Mouse (Mus musculus): ENCODE measurements at regions not wholly inside any gene's neighbourhood (a gene's known extent, or its start where the extent isn't known, plus 50 kb on each side); places are given as distances from the start of the nearest gene placed in this dataset.
"Not testable (repeated sequence)": the region's sequence is repeated elsewhere in the genome, so short reads cannot be mapped to it uniquely, and the experiment has no call there.

DNA sequence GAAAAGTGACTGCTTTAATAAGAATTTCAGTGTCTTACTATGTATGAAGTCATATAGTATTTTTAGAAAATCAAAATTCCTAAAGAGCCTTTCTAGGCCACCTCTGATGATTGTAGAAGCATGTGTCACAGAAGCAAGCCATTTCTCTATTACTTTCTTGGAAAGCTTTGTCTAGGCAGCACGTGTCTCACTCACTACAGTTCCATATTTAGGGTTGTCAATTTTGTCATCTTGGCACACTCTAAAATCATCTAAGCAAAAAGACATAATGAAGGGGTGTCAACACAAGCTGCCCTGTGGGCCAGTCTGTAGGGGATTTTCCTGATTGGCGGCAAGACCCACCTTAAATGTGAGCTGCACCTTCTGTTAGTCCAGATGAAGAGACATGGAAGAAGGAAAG, 723.1 kb upstream of the Brinp1 start:
- WGBS, result 80% methylated on average over 2 of the region's 2 CpGs
- H3K27me3 ChIP-seq, result no peaks in the 10 kb centered on the region
- no peak overlapping the region for H3K27ac ChIP-seq
- no peak for ATAC-seq (replicated peaks; ENCODE audit: low FRiP score)
- H3K4me3 ChIP-seq (replicated peaks), result no peak overlapping the region
- H3K9ac ChIP-seq, result no peak overlapping the region
- H3K4me2 ChIP-seq, result no peak overlapping the region
- no peaks in the 10 kb centered on the region for H3K9me3 ChIP-seq (replicated peaks)
- H3K36me3 ChIP-seq, result no peaks in the 10 kb centered on the region
- H3K4me1 ChIP-seq, result no peaks in the 10 kb centered on the region

DNA sequence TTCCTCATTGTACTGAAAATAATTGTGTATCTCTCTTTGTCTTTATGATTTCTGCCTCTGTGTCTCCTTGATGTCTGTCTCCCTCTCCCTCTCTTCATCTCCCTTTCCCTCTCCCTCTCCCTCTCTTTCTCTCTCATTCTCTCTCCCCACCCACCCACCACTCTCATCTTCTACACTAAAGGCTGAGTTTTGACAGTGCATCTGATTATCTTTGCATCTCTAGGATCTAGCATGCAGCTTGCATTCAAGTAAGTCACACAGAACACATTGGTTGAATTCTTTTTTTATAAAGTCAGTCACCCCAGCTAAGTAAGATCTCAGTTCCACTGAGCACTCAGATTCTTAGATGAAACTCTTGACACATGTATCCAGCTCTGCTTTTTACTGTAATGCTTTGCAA, 719.3 kb upstream of the Brinp1 start:
- Histone ChIP-seq H3K4me2 (no peak overlapping the region), H3K4me3 (replicated peaks) (no peak overlapping the region), H3K27me3 (no peaks in the 10 kb centered on the region), H3K9ac (no peak overlapping the region), H3K36me3 (no peaks in the 10 kb centered on the region), H3K4me1 (no peaks in the 10 kb centered on the region), H3K9me3 (replicated peaks) (no peaks in the 10 kb centered on the region), H3K27ac (no peak overlapping the region)
- no peak for ATAC-seq (replicated peaks; ENCODE audit: low FRiP score)

DNA sequence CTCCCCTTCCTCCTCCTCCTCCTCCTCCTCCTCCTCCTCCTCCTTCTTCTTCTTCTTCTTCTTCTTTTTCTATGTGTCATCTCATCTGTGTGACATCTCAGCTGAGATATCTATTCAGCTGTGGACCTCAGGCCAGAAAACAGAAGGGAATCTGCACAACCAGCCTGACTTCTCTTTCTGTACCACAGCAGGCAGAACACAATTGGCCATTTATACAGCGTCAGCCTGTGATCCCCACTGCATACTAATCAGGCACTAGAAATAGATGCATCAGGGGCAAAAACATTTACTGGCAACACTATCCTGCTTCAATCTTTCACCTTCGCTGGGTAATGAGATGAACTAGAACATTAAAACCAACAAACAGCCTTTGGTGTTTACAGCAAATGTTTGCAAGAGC, 674.7 kb upstream of the Brinp1 start:
- H3K27ac ChIP-seq, result no peak overlapping the region
- H3K36me3 ChIP-seq, result no peaks in the 10 kb centered on the region
- H3K27me3 ChIP-seq, result no peaks in the 10 kb centered on the region
- H3K4me3 ChIP-seq (replicated peaks), result no peak overlapping the region
- WGBS, result 74% methylated on average over 2 of the region's 2 CpGs
- no peak overlapping the region for H3K4me2 ChIP-seq
- no peak overlapping the region for H3K9ac ChIP-seq
- ATAC-seq (replicated peaks; ENCODE audit: low FRiP score), result no peak
- no peaks in the 10 kb centered on the region for H3K9me3 ChIP-seq (replicated peaks)
- no peaks in the 10 kb centered on the region for H3K4me1 ChIP-seq

DNA sequence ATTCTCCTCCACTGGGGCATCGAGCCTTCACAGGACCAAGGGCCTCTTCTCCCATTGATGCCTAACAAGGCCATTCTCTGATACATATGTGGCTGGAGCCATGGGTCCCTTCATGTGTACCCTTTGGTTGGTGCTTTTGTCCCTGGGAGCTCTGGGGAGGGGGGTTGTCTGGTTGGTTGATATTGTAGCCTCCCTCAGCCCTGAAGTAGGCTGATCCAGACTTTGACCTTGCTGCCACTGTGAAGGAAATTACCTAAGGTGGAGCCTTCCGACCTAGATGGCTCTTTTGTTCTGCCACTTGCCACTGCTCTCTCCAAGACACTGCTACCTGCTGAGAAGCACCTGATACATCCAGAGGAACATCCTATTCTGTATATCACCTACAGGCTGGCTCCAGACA, 672.2 kb upstream of the Brinp1 start:
- H3K36me3 ChIP-seq; H3K27ac ChIP-seq; H3K4me1 ChIP-seq; H3K4me2 ChIP-seq; H3K9me3 ChIP-seq (replicated peaks); ATAC-seq (replicated peaks; ENCODE audit: low FRiP score); H3K4me3 ChIP-seq (replicated peaks); H3K9ac ChIP-seq; H3K27me3 ChIP-seq: not testable (repeated sequence)
- 81% methylated on average over 2 of the region's 2 CpGs for WGBS

DNA sequence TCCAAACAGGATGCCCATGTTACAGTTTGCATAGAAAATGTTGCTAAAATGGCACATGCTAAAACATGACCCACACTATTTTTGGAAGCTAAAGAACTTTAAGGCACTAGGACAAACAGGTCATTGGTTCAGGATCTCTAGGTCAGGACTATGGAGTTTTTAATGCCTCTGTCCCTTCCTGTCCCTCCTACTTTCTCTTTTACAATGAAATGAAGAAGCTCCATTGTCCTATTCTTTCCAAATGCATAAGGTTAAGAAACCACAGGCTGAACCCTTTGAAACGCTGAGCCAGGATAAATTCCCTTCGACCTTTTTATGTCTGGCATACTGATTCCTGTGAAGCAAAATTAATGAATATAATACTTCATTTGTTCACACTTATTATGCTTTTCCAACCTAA, 671.6 kb upstream of the Brinp1 start:
- H3K4me1 ChIP-seq, result no peaks in the 10 kb centered on the region
- H3K27ac ChIP-seq, result no peak overlapping the region
- 79% methylated on average over 2 of the region's 2 CpGs for WGBS
- H3K27me3 ChIP-seq, result no peaks in the 10 kb centered on the region
- no peak for ATAC-seq (replicated peaks; ENCODE audit: low FRiP score)
- no peak overlapping the region for H3K4me2 ChIP-seq
- no peaks in the 10 kb centered on the region for H3K9me3 ChIP-seq (replicated peaks)
- no peak overlapping the region for H3K9ac ChIP-seq
- no peak overlapping the region for H3K4me3 ChIP-seq (replicated peaks)
- no peaks in the 10 kb centered on the region for H3K36me3 ChIP-seq

DNA sequence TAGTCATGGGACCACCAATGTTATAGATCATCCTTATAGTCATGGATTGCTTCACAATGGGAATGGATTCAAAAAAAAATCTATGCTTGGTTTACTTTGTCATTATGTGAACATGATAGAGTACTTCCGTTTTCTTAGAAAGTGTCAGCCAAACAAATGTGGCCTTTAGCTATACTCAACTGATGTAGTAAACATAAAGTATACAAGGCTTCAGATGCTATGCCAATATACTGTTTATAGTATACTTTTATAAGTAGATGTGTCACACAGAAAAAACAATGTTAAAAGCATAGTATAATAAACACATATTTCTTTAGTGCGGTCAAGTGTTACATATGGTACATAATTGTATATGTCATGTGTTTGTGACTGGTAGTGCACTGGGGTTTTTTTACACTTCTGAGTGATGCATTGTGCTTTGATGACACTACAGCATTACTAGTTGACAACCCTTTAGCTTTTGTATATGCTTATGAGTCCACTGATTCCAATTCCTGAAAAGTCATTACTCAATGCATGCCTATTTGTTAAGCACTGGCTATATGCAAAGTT, 666.9 kb upstream of the Brinp1 start:
- Histone ChIP-seq H3K36me3 (no peaks in the 10 kb centered on the region), H3K4me2 (no peak overlapping the region), H3K9ac (no peak overlapping the region), H3K27me3 (no peaks in the 10 kb centered on the region), H3K9me3 (replicated peaks) (no peaks in the 10 kb centered on the region), H3K27ac (no peak overlapping the region), H3K4me3 (replicated peaks) (no peak overlapping the region), H3K4me1 (no peaks in the 10 kb centered on the region)
- no peak for ATAC-seq (replicated peaks; ENCODE audit: low FRiP score)
- WGBS, result 91% methylated on average over 2 of the region's 2 CpGs

DNA sequence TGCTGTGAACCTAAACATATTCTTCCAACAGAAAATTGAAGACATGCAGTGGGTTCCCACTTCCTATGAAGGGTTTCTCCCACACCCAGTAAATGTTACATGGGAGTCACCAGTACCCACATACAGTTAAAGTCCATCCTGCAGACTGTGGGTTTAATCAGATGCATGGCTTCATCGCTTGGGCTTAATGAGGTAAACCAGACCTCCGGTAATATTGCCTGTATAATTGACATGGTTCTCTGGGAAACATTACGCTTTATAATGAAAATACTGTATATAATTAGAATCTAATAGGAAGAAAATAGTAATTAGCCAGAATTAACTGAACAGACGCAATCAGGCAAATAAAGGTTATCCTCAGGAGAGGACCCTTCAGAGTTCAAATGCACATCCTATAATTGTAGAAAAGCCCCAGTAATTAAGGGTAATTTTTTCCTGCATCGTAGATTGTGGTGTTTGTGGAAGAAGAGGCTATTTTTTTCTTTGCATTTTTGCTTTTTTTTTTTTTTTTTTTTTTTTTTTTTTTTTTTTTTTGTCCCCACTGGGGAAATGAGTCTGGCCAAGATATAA, 664.0 kb upstream of the Brinp1 start:
- no peak for ATAC-seq (replicated peaks; ENCODE audit: low FRiP score)
- H3K4me1 ChIP-seq, result no peaks in the 10 kb centered on the region
- WGBS, result 86% methylated on average over 5 of the region's 5 CpGs

DNA sequence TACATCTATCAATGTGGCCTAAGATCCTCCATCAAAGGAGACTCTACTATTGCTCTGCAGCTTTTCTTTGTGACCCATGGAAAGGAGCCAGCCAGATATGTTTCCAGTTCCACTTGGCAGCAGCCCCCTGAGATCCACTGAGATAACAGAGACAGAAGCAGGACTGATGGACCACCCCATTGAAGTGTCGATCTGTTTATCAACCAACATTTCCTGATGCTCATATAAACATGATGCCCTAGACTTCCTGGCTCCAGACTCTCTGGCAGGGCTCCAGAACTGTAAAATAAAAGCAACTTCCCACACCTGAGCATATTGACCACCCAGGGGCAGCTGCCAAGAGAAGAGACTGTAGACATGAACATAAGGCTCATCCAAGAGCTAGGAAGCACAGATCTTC, 660.7 kb upstream of the Brinp1 start:
- Histone ChIP-seq H3K4me2 (no peak overlapping the region), H3K9ac (no peak overlapping the region), H3K4me3 (replicated peaks) (no peak overlapping the region), H3K4me1 (no peaks in the 10 kb centered on the region), H3K27me3 (no peaks in the 10 kb centered on the region), H3K27ac (no peak overlapping the region), H3K9me3 (replicated peaks) (no peaks in the 10 kb centered on the region), H3K36me3 (no peaks in the 10 kb centered on the region)
- WGBS, result 86% methylated on average over 1 of the region's 1 CpGs
- no peak for ATAC-seq (replicated peaks; ENCODE audit: low FRiP score)

More for the DNA sequence above, 664.0 kb upstream of the Brinp1 start:
- no peak overlapping the region for H3K4me3 ChIP-seq (replicated peaks)
- H3K36me3 ChIP-seq, result no peaks in the 10 kb centered on the region
- no peaks in the 10 kb centered on the region for H3K9me3 ChIP-seq (replicated peaks)
- H3K9ac ChIP-seq, result no peak overlapping the region
- H3K4me2 ChIP-seq, result no peak overlapping the region
- no peaks in the 10 kb centered on the region for H3K27me3 ChIP-seq
- no peak overlapping the region for H3K27ac ChIP-seq

DNA sequence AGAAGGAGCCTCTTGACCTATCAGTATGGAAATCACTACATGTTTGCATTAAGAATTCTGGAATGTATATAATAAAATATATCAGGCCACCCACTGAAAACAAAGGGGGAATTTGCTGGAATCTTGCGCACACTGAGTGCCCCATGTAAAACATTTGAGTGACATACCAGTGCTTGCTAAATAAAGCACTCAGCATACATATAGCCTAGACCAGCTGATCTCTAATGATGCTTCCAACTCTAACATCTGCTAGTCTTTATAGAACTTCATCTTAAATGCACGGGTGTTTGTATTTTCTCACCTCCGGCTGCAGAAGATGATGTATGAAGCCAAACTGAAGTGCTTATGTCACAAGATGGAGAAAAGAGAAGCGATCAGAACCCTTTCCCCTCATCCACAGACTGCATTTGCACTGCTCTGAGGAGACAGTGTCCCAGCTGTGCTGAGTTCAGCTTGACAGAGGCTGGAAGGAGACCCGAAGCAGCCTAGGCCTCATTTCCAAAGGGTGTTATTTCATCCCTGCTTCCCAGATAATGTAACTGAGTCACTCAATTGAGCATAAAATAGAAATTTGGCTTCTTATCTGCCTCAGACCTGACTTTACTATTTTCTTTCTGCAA, 657.6 kb upstream of the Brinp1 start:
- no peak; the same call in 1 of the 2 replicates for ATAC-seq (replicated peaks; ENCODE audit: low FRiP score)
- no peaks in the 10 kb centered on the region for H3K4me1 ChIP-seq
- no peaks in the 10 kb centered on the region for H3K36me3 ChIP-seq
- H3K9me3 ChIP-seq (replicated peaks), result no peaks in the 10 kb centered on the region
- WGBS, result 57% methylated on average over 5 of the region's 5 CpGs
- H3K9ac ChIP-seq, result no peak overlapping the region
- H3K4me3 ChIP-seq (replicated peaks), result no peak overlapping the region
- no peak overlapping the region for H3K4me2 ChIP-seq
- H3K27me3 ChIP-seq, result no peaks in the 10 kb centered on the region
- no peak overlapping the region for H3K27ac ChIP-seq

DNA sequence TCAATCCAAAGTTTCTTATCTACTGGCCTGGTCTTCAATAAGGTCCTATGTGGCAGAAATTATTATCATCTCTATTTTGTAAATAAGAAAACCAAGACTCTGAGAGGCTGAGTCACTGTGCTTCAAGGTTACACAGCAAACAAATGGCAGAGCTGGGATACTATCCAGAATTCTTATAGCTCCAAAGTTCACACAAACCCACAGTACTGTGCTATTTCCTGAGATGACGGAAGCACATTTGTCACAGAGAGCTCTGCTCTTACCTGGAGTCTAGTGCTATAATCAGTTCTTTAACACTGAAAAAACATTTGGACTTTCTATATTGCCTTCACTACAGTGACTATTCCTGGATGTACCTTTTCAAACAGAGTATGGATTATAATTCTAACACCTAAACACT, 654.7 kb upstream of the Brinp1 start:
- no peaks in the 10 kb centered on the region for H3K27me3 ChIP-seq
- H3K36me3 ChIP-seq, result no peaks in the 10 kb centered on the region
- H3K27ac ChIP-seq, result no peak overlapping the region
- no peak overlapping the region for H3K4me3 ChIP-seq (replicated peaks)
- ATAC-seq (replicated peaks; ENCODE audit: low FRiP score), result no peak
- H3K9me3 ChIP-seq (replicated peaks), result no peaks in the 10 kb centered on the region
- 94% methylated on average over 1 of the region's 1 CpGs for WGBS
- H3K4me1 ChIP-seq, result no peaks in the 10 kb centered on the region
- H3K9ac ChIP-seq, result no peak overlapping the region
- no peak overlapping the region for H3K4me2 ChIP-seq

DNA sequence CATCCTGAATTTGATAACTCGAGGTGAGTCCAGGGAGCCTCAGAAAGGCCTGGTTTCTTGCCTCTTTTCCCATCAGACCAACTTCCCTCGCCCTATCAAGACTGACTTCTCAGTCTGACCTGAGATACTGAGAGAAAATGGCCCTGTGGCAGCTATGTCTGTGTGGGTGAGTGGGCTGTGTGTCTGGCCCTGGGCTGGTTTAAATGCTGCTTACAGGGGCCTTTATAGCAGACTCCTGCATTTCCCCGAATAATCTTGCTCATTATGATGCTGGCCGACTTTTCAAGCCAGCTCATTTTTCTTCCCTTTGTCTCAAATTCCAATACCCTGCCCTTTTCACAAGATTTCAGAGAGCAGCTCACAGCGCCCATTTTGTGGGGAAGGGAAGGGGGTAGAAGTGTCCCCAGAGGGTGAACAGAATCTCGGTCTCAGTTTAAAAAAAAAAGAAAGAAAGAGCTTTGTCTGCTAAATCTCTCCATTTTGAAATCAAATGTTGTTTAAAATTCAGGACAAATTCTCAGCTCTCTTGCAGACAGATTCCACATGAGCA, 642.9 kb upstream of the Brinp1 start:
- Histone ChIP-seq H3K27ac (no peak overlapping the region), H3K9ac (no peak overlapping the region), H3K4me1 (no peaks in the 10 kb centered on the region), H3K36me3 (no peaks in the 10 kb centered on the region), H3K4me2 (no peak overlapping the region), H3K27me3 (no peaks in the 10 kb centered on the region), H3K9me3 (replicated peaks) (no peaks in the 10 kb centered on the region), H3K4me3 (replicated peaks) (no peak overlapping the region)
- no peak for ATAC-seq (replicated peaks; ENCODE audit: low FRiP score)
- 68% methylated on average over 6 of the region's 6 CpGs for WGBS

DNA sequence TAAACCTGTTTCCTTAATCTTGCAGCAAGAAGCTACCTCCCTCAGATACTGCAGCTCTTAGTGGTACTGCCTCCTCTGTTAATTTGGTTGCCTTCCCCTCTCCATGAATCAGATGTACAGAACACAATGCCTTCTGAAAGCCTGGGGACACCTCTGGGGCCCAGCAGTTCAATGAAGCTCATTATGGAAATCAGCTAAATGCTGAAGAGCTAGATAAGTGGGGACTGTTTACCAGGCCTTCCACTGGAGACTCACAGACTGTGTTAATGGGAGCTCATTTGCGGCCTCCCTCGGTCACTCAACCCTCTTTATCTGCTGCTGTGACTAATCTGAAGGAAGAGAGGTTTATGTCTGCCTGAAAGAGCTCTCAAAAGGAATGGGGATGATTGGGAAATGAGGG, 639.8 kb upstream of the Brinp1 start:
- Histone ChIP-seq H3K4me1 (no peaks in the 10 kb centered on the region), H3K9me3 (replicated peaks) (no peaks in the 10 kb centered on the region), H3K27me3 (no peaks in the 10 kb centered on the region), H3K9ac (no peak overlapping the region), H3K36me3 (no peaks in the 10 kb centered on the region), H3K4me2 (no peak overlapping the region), H3K4me3 (replicated peaks) (no peak overlapping the region), H3K27ac (no peak overlapping the region)
- 72% methylated on average over 2 of the region's 2 CpGs for WGBS
- no peak for ATAC-seq (replicated peaks; ENCODE audit: low FRiP score)

DNA sequence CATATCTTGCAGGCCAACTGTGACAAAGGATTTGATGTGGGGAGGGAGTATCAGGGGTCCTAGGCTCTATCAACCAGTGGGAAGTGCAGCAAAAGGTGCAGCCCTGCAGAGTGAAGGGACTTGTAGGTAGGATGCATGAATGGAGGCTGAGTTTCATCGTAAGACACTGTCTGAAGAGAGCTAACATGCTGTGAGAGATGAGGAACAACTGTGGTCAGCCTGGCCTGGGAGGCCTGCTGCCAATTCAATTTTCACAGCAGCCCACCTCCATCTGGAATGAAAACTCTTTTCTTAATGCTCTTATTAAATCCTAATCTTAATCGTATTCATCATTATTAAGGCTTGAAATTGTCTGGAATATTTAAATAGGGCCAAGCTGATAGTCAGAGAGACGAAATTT, 622.1 kb upstream of the Brinp1 start:
- no peak overlapping the region for H3K27ac ChIP-seq
- H3K4me1 ChIP-seq, result no peaks in the 10 kb centered on the region
- no peaks in the 10 kb centered on the region for H3K9me3 ChIP-seq (replicated peaks)
- WGBS, result 76% methylated on average over 3 of the region's 3 CpGs
- no peak overlapping the region for H3K4me2 ChIP-seq
- H3K27me3 ChIP-seq, result no peaks in the 10 kb centered on the region
- H3K36me3 ChIP-seq, result no peaks in the 10 kb centered on the region
- H3K4me3 ChIP-seq (replicated peaks), result no peak overlapping the region
- ATAC-seq (replicated peaks; ENCODE audit: low FRiP score), result no peak
- no peak overlapping the region for H3K9ac ChIP-seq
